ENCODE assay signal across 16 mouse cellular contexts in the genomic region with DNA sequence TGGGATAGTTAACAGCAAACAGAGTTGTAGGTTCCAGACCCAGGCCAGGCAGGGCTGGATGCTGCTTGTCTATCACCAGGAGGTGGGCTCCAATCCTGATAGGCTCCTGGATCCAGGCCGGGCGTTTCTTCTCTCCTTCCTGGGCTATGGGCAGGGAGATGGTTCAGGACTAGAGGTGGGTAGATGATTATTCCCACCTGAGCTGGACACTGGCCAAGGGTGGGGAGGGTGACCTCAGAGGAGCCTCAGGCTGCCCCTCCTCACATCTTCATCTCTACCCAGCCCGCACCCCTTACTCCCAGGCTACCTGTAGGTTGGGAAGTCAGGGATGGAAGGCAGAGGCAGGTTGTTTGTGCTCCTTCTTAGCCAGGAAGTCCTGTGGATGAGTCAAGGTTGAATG. TPM values are rescaled to one million over a fixed set of nuclear protein-coding genes. Genes with fewer than 3 reads are reported as not detected.
DNase-seq lines count a peak whose midpoint lies in the region; ATAC-seq and TF ChIP-seq lines count a peak whose summit lies in the region.
"Had no signal": no experiment of that assay in that cellular context is flagged by ENCODE, and none has a peak within 500 bp of the region (broad histone marks: within the 10 kb centered on the region; RNA-seq: fewer than 3 reads in every experiment).

No protein-coding gene starts in this region.

- 78% methylated on average over 3 of the region's 3 CpGs for WGBS in embryonic facial prominence, embryonic 13.5 days
- 79% methylated on average over 3 of the region's 3 CpGs for WGBS in embryonic facial prominence, embryonic 10.5 days
- 78% methylated on average over 3 of the region's 3 CpGs for WGBS in kidney, embryonic 14.5 days
- whole genome bisulfite sequencing in liver, embryonic 15.5 days (ENCODE audit: insufficient replicate concordance), result 62% methylated on average over 3 of the region's 3 CpGs
- 88% methylated on average over 3 of the region's 3 CpGs for WGBS in hindbrain, embryonic 13.5 days

- H3K27me3 ChIP-seq in embryonic facial prominence, embryonic 13.5 days, result peaks cover 42% of the 10 kb centered on the region
- peaks cover 89% of the 10 kb centered on the region for H3K27me3 ChIP-seq in embryonic facial prominence, embryonic 10.5 days (replicated peaks; ENCODE audit: low read depth, poor library complexity, severe bottlenecking)
- H3K27me3 ChIP-seq in ES-Bruce4 (ENCODE audit: control insufficient read depth, insufficient read depth, low read length, poor library complexity, severe bottlenecking), result no peaks in the 10 kb centered on the region
- H3K27me3 ChIP-seq in kidney, embryonic 14.5 days (ENCODE audit: control insufficient read depth, insufficient read depth, low read length), result peaks cover 14% of the 10 kb centered on the region; the same call in 1 of the 2 replicates
- H3K27me3 ChIP-seq in liver, embryonic 15.5 days, result peaks cover 59% of the 10 kb centered on the region
- peaks cover 60% of the 10 kb centered on the region for H3K27me3 ChIP-seq in hindbrain, embryonic 13.5 days

- no peak for TF ChIP-seq POLR2A in ES-Bruce4 (IDR thresholded peaks at IDR 0.05; ENCODE audit: insufficient read depth, low read length)

- no peak for DNase-seq in embryonic facial prominence, embryonic 10.5 days (ENCODE audit: low spot score)
- no peak for DNase-seq in spleen, adult 18-20 months
- no peak for DNase-seq in heart, postnatal 25 days (ENCODE audit: low spot score)
- DNase-seq: adrenal gland, adult 8-10 months; B cell, adult 2 months; gastrocnemius, postnatal 14 days had no signal

- no peak for ATAC-seq in embryonic facial prominence, embryonic 13.5 days (ENCODE audit: insufficient number of reproducible peaks, insufficient read depth, low FRiP score, low TSS enrichment, low read depth)
- no peak for ATAC-seq in kidney, embryonic 14.5 days (ENCODE audit: low FRiP score, low TSS enrichment)
- ATAC-seq in liver, embryonic 15.5 days (ENCODE audit: insufficient read depth), result no peak
- ATAC-seq in hindbrain, embryonic 13.5 days (ENCODE audit: low FRiP score), result no peak
- ATAC-seq: forebrain, embryonic 13.5 days; hindbrain, embryonic 16.5 days had no signal

- no peak overlapping the region for H3K4me3 ChIP-seq in embryonic facial prominence, embryonic 13.5 days
- H3K4me3 ChIP-seq in embryonic facial prominence, embryonic 10.5 days, result no peak overlapping the region
- H3K4me3 ChIP-seq in ES-Bruce4 (ENCODE audit: low read depth, low read length), result peak overlapping the region; percentile 10; the same call in 1 of the 2 replicates
- H3K4me3 ChIP-seq in kidney, embryonic 14.5 days (ENCODE audit: low read length), result peak overlapping the region; percentile 36
- H3K4me3 ChIP-seq in liver, embryonic 15.5 days (replicated peaks), result peak overlapping the region; percentile 42
- no peak overlapping the region for H3K4me3 ChIP-seq in hindbrain, embryonic 13.5 days
- H3K4me3 ChIP-seq: forebrain, embryonic 13.5 days; heart, embryonic 13.5 days; limb, embryonic 12.5 days; midbrain, embryonic 12.5 days had no signal

- H3K9me3 ChIP-seq in embryonic facial prominence, embryonic 13.5 days, result no peaks in the 10 kb centered on the region
- no peaks in the 10 kb centered on the region for H3K9me3 ChIP-seq in embryonic facial prominence, embryonic 10.5 days
- H3K9me3 ChIP-seq in ES-Bruce4 (replicated peaks; ENCODE audit: control insufficient read depth, insufficient read depth, low read length, poor library complexity, severe bottlenecking), result no peaks in the 10 kb centered on the region
- no peaks in the 10 kb centered on the region for H3K9me3 ChIP-seq in kidney, embryonic 14.5 days (ENCODE audit: control insufficient read depth, low read length)
- H3K9me3 ChIP-seq in liver, embryonic 15.5 days (replicated peaks), result no peaks in the 10 kb centered on the region
- H3K9me3 ChIP-seq in hindbrain, embryonic 13.5 days, result no peaks in the 10 kb centered on the region
- H3K9me3 ChIP-seq: forebrain, embryonic 13.5 days; heart, embryonic 13.5 days; limb, embryonic 12.5 days; midbrain, embryonic 12.5 days had no signal

- H3K36me3 ChIP-seq in embryonic facial prominence, embryonic 13.5 days, result no peaks in the 10 kb centered on the region
- H3K36me3 ChIP-seq in embryonic facial prominence, embryonic 10.5 days (replicated peaks), result peaks cover 19% of the 10 kb centered on the region
- H3K36me3 ChIP-seq in ES-Bruce4 (ENCODE audit: control insufficient read depth, insufficient read depth, low read length, poor library complexity, severe bottlenecking), result peaks cover 28% of the 10 kb centered on the region
- peaks cover 25% of the 10 kb centered on the region; the same call in 1 of the 2 replicates for H3K36me3 ChIP-seq in kidney, embryonic 14.5 days (ENCODE audit: control insufficient read depth, insufficient read depth, low read length)
- peaks cover 28% of the 10 kb centered on the region for H3K36me3 ChIP-seq in liver, embryonic 15.5 days (replicated peaks)
- H3K36me3 ChIP-seq in hindbrain, embryonic 13.5 days, result no peaks in the 10 kb centered on the region
- H3K36me3 ChIP-seq: heart, embryonic 13.5 days; limb, embryonic 12.5 days; midbrain, embryonic 12.5 days had no signal

- no peak overlapping the region for H3K27ac ChIP-seq in embryonic facial prominence, embryonic 13.5 days
- H3K27ac ChIP-seq in embryonic facial prominence, embryonic 10.5 days (replicated peaks), result no peak overlapping the region
- H3K27ac ChIP-seq in ES-Bruce4 (ENCODE audit: insufficient read depth, low read length), result peak overlapping the region; percentile 75; the same call in 1 of the 2 replicates
- no peak overlapping the region for H3K27ac ChIP-seq in kidney, embryonic 14.5 days (ENCODE audit: low read depth, low read length)
- H3K27ac ChIP-seq in liver, embryonic 15.5 days (replicated peaks), result no peak overlapping the region
- no peak overlapping the region for H3K27ac ChIP-seq in hindbrain, embryonic 13.5 days
- H3K27ac ChIP-seq: forebrain, embryonic 13.5 days; heart, embryonic 13.5 days; limb, embryonic 12.5 days; midbrain, embryonic 12.5 days had no signal

- no peak overlapping the region for H3K9ac ChIP-seq in embryonic facial prominence, embryonic 13.5 days
- H3K9ac ChIP-seq in ES-Bruce4 (ENCODE audit: low read depth, poor library complexity, severe bottlenecking), result no peak overlapping the region
- H3K9ac ChIP-seq in kidney, embryonic 14.5 days (ENCODE audit: low read depth, low read length), result peak overlapping the region; percentile 32; the same call in 1 of the 2 replicates
- no peak overlapping the region for H3K9ac ChIP-seq in liver, embryonic 15.5 days
- H3K9ac ChIP-seq in hindbrain, embryonic 13.5 days, result no peak overlapping the region
- H3K9ac ChIP-seq: forebrain, embryonic 13.5 days; heart, embryonic 13.5 days; limb, embryonic 12.5 days; midbrain, embryonic 12.5 days had no signal

- intact Hi-C loops in heart, postnatal 25 days (cut with DNase I), result no loop called here

- peaks cover 21% of the 10 kb centered on the region for H3K4me1 ChIP-seq in embryonic facial prominence, embryonic 13.5 days
- H3K4me1 ChIP-seq in embryonic facial prominence, embryonic 10.5 days, result peaks cover 38% of the 10 kb centered on the region
- peaks cover 8% of the 10 kb centered on the region for H3K4me1 ChIP-seq in ES-Bruce4 (ENCODE audit: control insufficient read depth, insufficient read depth, low read length)
- H3K4me1 ChIP-seq in kidney, embryonic 14.5 days (ENCODE audit: control insufficient read depth, insufficient read depth, low read length), result peaks cover 12% of the 10 kb centered on the region
- H3K4me1 ChIP-seq in liver, embryonic 15.5 days (replicated peaks), result no peaks in the 10 kb centered on the region; the same call in 1 of the 2 replicates
- H3K4me1 ChIP-seq in hindbrain, embryonic 13.5 days (replicated peaks), result peaks cover 10% of the 10 kb centered on the region

- TF ChIP-seq CTCF in ES-Bruce4 (IDR thresholded peaks at IDR 0.05; ENCODE audit: low read depth, low read length), result no peak

- TF ChIP-seq EP300 in ES-Bruce4 (IDR thresholded peaks at IDR 0.05; ENCODE audit: insufficient read depth, low read depth, low read length), result 0 out of 2 replicates have a peak, but pooled peaks have one; percentile 7

- 0 out of 2 replicates have a peak overlapping the region, but pooled peaks have one; percentile 48 for H3K4me2 ChIP-seq in embryonic facial prominence, embryonic 13.5 days
- H3K4me2 ChIP-seq in kidney, embryonic 14.5 days (replicated peaks; ENCODE audit: low read depth, low read length), result peak overlapping the region; percentile 46
- H3K4me2 ChIP-seq in liver, embryonic 15.5 days, result peak overlapping the region; percentile 54
- no peak overlapping the region for H3K4me2 ChIP-seq in hindbrain, embryonic 13.5 days
- H3K4me2 ChIP-seq: forebrain, embryonic 13.5 days; heart, embryonic 13.5 days; limb, embryonic 12.5 days; midbrain, embryonic 12.5 days had no signal

RNA-seq across cellular contexts. Expression of gene Grb7, which starts 3.2 kb away (rescaled TPM):
- polyA plus RNA-seq in embryonic facial prominence, embryonic 13.5 days (2015; fragmentation: Nextera tagmentation; extraction: Ambion mirVana), result 12.4 and 12.5 TPM in 2 replicates
- 11.9 and 13.3 TPM in 2 replicates for polyA plus RNA-seq in embryonic facial prominence, embryonic 10.5 days (2016; fragmentation: Nextera tagmentation; extraction: Ambion mirVana)
- 45.6 and 48.2 TPM in 2 replicates for polyA plus RNA-seq in ES-Bruce4 (2011; ENCODE audit: insufficient read depth, insufficient read length, low read depth, missing spikeins)
- polyA plus RNA-seq in kidney, embryonic 14.5 days (2014; fragmentation: Nextera tagmentation; extraction: Ambion mirVana), result 52.3 and 66.8 TPM in 2 replicates
- 25.5 and 32.0 TPM in 2 replicates for polyA plus RNA-seq in liver, embryonic 15.5 days (2015; fragmentation: Nextera tagmentation; extraction: Ambion mirVana)
- not detected for total RNA-seq in heart, postnatal 25 days (2021)
- polyA plus RNA-seq in hindbrain, embryonic 13.5 days (2015; fragmentation: Nextera tagmentation; extraction: Ambion mirVana), result 0.22 and 0.36 TPM in 2 replicates
- total RNA-seq: gastrocnemius, postnatal 14 days had no signal

RNA-seq across cellular contexts. Expression of gene Mien1, which starts 10.6 kb away (rescaled TPM):
- polyA plus RNA-seq in embryonic facial prominence, embryonic 13.5 days (2015; fragmentation: Nextera tagmentation; extraction: Ambion mirVana), result 78.0 and 90.7 TPM in 2 replicates
- 83.5 and 85.9 TPM in 2 replicates for polyA plus RNA-seq in embryonic facial prominence, embryonic 10.5 days (2016; fragmentation: Nextera tagmentation; extraction: Ambion mirVana)
- polyA plus RNA-seq in ES-Bruce4 (2011; ENCODE audit: insufficient read depth, insufficient read length, low read depth, missing spikeins), result 65.1 and 67.2 TPM in 2 replicates
- polyA plus RNA-seq in kidney, embryonic 14.5 days (2014; fragmentation: Nextera tagmentation; extraction: Ambion mirVana), result 83.8 and 101 TPM in 2 replicates
- 57.2 TPM in 2 replicates for polyA plus RNA-seq in liver, embryonic 15.5 days (2015; fragmentation: Nextera tagmentation; extraction: Ambion mirVana)
- 10 to 100 TPM; 49.0 to 54.6 TPM for total RNA-seq in heart, postnatal 25 days (2021)
- 248 and 269 TPM in 2 replicates for polyA plus RNA-seq in hindbrain, embryonic 13.5 days (2015; fragmentation: Nextera tagmentation; extraction: Ambion mirVana)

RNA-seq across cellular contexts. Expression of gene Erbb2, which starts 37.1 kb away (rescaled TPM):
- polyA plus RNA-seq in embryonic facial prominence, embryonic 13.5 days (2015; fragmentation: Nextera tagmentation; extraction: Ambion mirVana), result 49.6 and 51.1 TPM in 2 replicates
- 27.5 and 29.5 TPM in 2 replicates for polyA plus RNA-seq in embryonic facial prominence, embryonic 10.5 days (2016; fragmentation: Nextera tagmentation; extraction: Ambion mirVana)
- 11.0 and 12.4 TPM in 2 replicates for polyA plus RNA-seq in ES-Bruce4 (2011; ENCODE audit: insufficient read depth, insufficient read length, low read depth, missing spikeins)
- polyA plus RNA-seq in kidney, embryonic 14.5 days (2014; fragmentation: Nextera tagmentation; extraction: Ambion mirVana), result 35.5 and 54.1 TPM in 2 replicates
- 2.0 and 2.3 TPM in 2 replicates for polyA plus RNA-seq in liver, embryonic 15.5 days (2015; fragmentation: Nextera tagmentation; extraction: Ambion mirVana)
- total RNA-seq in heart, postnatal 25 days (2021), result 1 to 10 TPM; 7.7 to 9.2 TPM
- 8.4 and 9.9 TPM in 2 replicates for polyA plus RNA-seq in hindbrain, embryonic 13.5 days (2015; fragmentation: Nextera tagmentation; extraction: Ambion mirVana)

RNA-seq across cellular contexts. Expression of gene Pgap3, which starts 49.1 kb away (rescaled TPM):
- 10.9 and 11.3 TPM in 2 replicates for polyA plus RNA-seq in embryonic facial prominence, embryonic 13.5 days (2015; fragmentation: Nextera tagmentation; extraction: Ambion mirVana)
- polyA plus RNA-seq in embryonic facial prominence, embryonic 10.5 days (2016; fragmentation: Nextera tagmentation; extraction: Ambion mirVana), result 9.6 TPM in 2 replicates
- polyA plus RNA-seq in ES-Bruce4 (2011; ENCODE audit: insufficient read depth, insufficient read length, low read depth, missing spikeins), result 4.5 and 5.0 TPM in 2 replicates
- polyA plus RNA-seq in kidney, embryonic 14.5 days (2014; fragmentation: Nextera tagmentation; extraction: Ambion mirVana), result 10.7 and 14.8 TPM in 2 replicates
- polyA plus RNA-seq in liver, embryonic 15.5 days (2015; fragmentation: Nextera tagmentation; extraction: Ambion mirVana), result 3.3 and 3.5 TPM in 2 replicates
- 1 to 10 TPM; 8.4 to 9.3 TPM for total RNA-seq in heart, postnatal 25 days (2021)
- polyA plus RNA-seq in hindbrain, embryonic 13.5 days (2015; fragmentation: Nextera tagmentation; extraction: Ambion mirVana), result 9.4 and 10.4 TPM in 2 replicates

Comparison
In these comparisons a context has a peak if more than half of its experiments do, and no peak if none do; other contexts are left out.
1. H3K4me3 ChIP-seq: peak in ES-Bruce4 (single experiment), kidney, embryonic 14.5 days (single experiment) and liver, embryonic 15.5 days (single experiment); none in embryonic facial prominence, embryonic 13.5 days (single experiment), embryonic facial prominence, embryonic 10.5 days (single experiment) and hindbrain, embryonic 13.5 days (single experiment).